Mouse (Mus musculus) megakaryocyte, embryonic 14.5 days (primary cell): ENCODE measurements at regions not wholly inside any gene's neighbourhood (a gene's known extent, or its start where the extent isn't known, plus 50 kb on each side); places are given as distances from the start of the nearest gene placed in this dataset.

Experiments
- FLI1 ChIP-seq: IDR thresholded peaks from 2 replicates; pipeline ENCODE4 v1.6.1; 2012; ENCODE audit warnings: low read length, inconsistent platforms, mixed read lengths
- GATA1 ChIP-seq: IDR thresholded peaks from 3 replicates; pipeline ENCODE4 v1.6.1; 2012; ENCODE audit warnings: mixed read lengths, low read length, inconsistent platforms, borderline replicate concordance

GRCm38 (mm10) chr3:117073399-117073798 is 104.6 kb upstream of the Palmd start:
- TF ChIP-seq FLI1 (no peak), GATA1 (no peak)
